Mouse (Mus musculus) cerebellum, adult 2 months (tissue): Measurements from ENCODE around the gene Il1r2. TPM values are rescaled to one million over a fixed set of nuclear protein-coding genes. Genes with fewer than 3 reads are reported as not detected.
A peak's percentile ranks its signal among the peaks of the same experiment; 100 is the strongest.

Experiments used
- DNase-seq, 2 experiments: peaks; one replicate each; pipeline ENCODE4 v3.0.0; 2021
- H3K27ac ChIP-seq: fragments of 200-500 bp; 2 replicates; pipeline ENCODE4 v1.5.1; 2012; ENCODE audit warnings: low read length, control low read depth, inconsistent platforms; ENCODE audit not compliant: insufficient read depth
- H3K27me3 ChIP-seq: fragments of 200-500 bp; 2 replicates; pipeline ENCODE4 v1.6.1; 2012; ENCODE audit warnings: inconsistent platforms, mild to moderate bottlenecking, low read length, moderate library complexity; ENCODE audit not compliant: control insufficient read depth, insufficient read depth
- H3K4me1 ChIP-seq: fragments of 200-500 bp; 2 replicates; pipeline ENCODE4 v1.6.1; 2011; ENCODE audit warnings: low read length; ENCODE audit not compliant: control insufficient read depth, insufficient read depth
- H3K4me3 ChIP-seq: fragments of 200-500 bp; replicated peaks from 2 replicates; pipeline ENCODE3; 2011; ENCODE audit warnings: mild to moderate bottlenecking, low read depth, low read length, control low read depth; ENCODE audit not compliant: insufficient read depth
- CTCF ChIP-seq: fragments of 200-500 bp; IDR thresholded peaks from 2 replicates; pipeline ENCODE4 v1.5.1; 2011; ENCODE audit warnings: low read depth, mild to moderate bottlenecking, control low read depth, low read length, moderate library complexity, borderline replicate concordance; ENCODE audit not compliant: insufficient read depth
- POLR2A ChIP-seq: fragments of 200-500 bp; IDR thresholded peaks from 2 replicates; pipeline ENCODE4 v1.6.1; 2011; ENCODE audit warnings: low read length, control low read depth, borderline replicate concordance; ENCODE audit not compliant: insufficient read depth
- WGBS: fragments of 180-500 bp; shearing (Covaris S2); methylation state at CpG from one replicate; pipeline ENCODE4 v1.1.7; 2018; 5-methylcytosine and 5-hydroxymethylcytosine counted together
- polyA plus RNA-seq: library from polyadenylated mRNA; depleted of rRNA; stranded (reverse); fragments of >200 nt; gene quantifications from 2 replicates; pipeline ENCODE4 v1.2.3, GENCODE M21; 2012

Gene Il1r2
- polyA plus RNA-seq, 1 experiment: 0.62 TPM

GRCm38 (mm10) chr1:40092541-40092940 lies 18.7 kb downstream of the Il1r2 start:
- TF ChIP-seq POLR2A: no peak
- no peak for TF ChIP-seq CTCF
- H3K4me3 ChIP-seq: no peak overlapping the region
- DNase-seq: no peak
- H3K4me1 ChIP-seq: no peaks in the 10 kb centered on the region
- H3K27ac ChIP-seq: no peak overlapping the region
- H3K27me3 ChIP-seq: no peaks in the 10 kb centered on the region
- 71% methylated on average over 6 of the region's 6 CpGs for WGBS

GRCm38 (mm10) chr1:40094601-40095304 lies 20.9 kb downstream of the Il1r2 start:
- no peak overlapping the region for H3K27ac ChIP-seq

GRCm38 (mm10) chr1:40095585-40095984 lies 21.7 kb downstream of the Il1r2 start:
- WGBS: 44% methylated on average over 1 of the region's 1 CpGs

More at GRCm38 (mm10) chr1:40094601-40095304, 20.9 kb downstream of the Il1r2 start:
- 67% methylated on average over 3 of the region's 3 CpGs for WGBS
- Histone ChIP-seq H3K4me3 (no peak overlapping the region), H3K27me3 (no peaks in the 10 kb centered on the region), H3K4me1 (no peaks in the 10 kb centered on the region)
- TF ChIP-seq POLR2A (no peak), CTCF (no peak)
- no peak for DNase-seq

GRCm38 (mm10) chr1:40106306-40106705 lies 32.4 kb downstream of the Il1r2 start:
- Histone ChIP-seq H3K27me3 (no peaks in the 10 kb centered on the region), H3K4me1 (no peaks in the 10 kb centered on the region), H3K4me3 (no peak overlapping the region), H3K27ac (no peak overlapping the region)
- DNase-seq: no peak
- WGBS: 88% methylated on average over 4 of the region's 4 CpGs
- no peak for TF ChIP-seq POLR2A
- TF ChIP-seq CTCF: no peak

More at GRCm38 (mm10) chr1:40095585-40095984, 21.7 kb downstream of the Il1r2 start:
- Histone ChIP-seq H3K4me1 (no peaks in the 10 kb centered on the region), H3K27me3 (no peaks in the 10 kb centered on the region), H3K27ac (no peak overlapping the region), H3K4me3 (no peak overlapping the region)
- peak; percentile 40; the same call in 1 of the 2 replicates for TF ChIP-seq CTCF
- no peak for TF ChIP-seq POLR2A
- DNase-seq: no peak

GRCm38 (mm10) chr1:40106719-40107118 lies 32.8 kb downstream of the Il1r2 start:
- 49% methylated on average over 4 of the region's 4 CpGs for WGBS
- Histone ChIP-seq H3K27ac (no peak overlapping the region), H3K4me3 (no peak overlapping the region), H3K27me3 (no peaks in the 10 kb centered on the region), H3K4me1 (no peaks in the 10 kb centered on the region)
- no peak for DNase-seq
- TF ChIP-seq POLR2A (no peak), CTCF (no peak)

- 73% methylated on average over 5 of the region's 5 CpGs for WGBS
These were observed 34.3 kb downstream of the Il1r2 start for GRCm38 (mm10) chr1:40107971-40108749.

GRCm38 (mm10) chr1:40109736-40110135 lies 35.9 kb downstream of the Il1r2 start:
- Histone ChIP-seq H3K27me3 (no peaks in the 10 kb centered on the region), H3K4me3 (no peak overlapping the region), H3K4me1 (no peaks in the 10 kb centered on the region), H3K27ac (no peak overlapping the region)
- no peak for DNase-seq
- 79% methylated on average over 6 of the region's 6 CpGs for WGBS
- TF ChIP-seq CTCF (no peak), POLR2A (no peak)

More at GRCm38 (mm10) chr1:40107971-40108749, 34.3 kb downstream of the Il1r2 start:
- DNase-seq: no peak
- H3K27me3 ChIP-seq: no peaks in the 10 kb centered on the region
- H3K4me3 ChIP-seq: no peak overlapping the region
- no peaks in the 10 kb centered on the region for H3K4me1 ChIP-seq
- no peak overlapping the region for H3K27ac ChIP-seq
- TF ChIP-seq POLR2A: no peak
